Mouse (Mus musculus): Measurements from ENCODE around the gene St3gal3. TPM values are rescaled to one million over a fixed set of nuclear protein-coding genes. Genes with fewer than 3 reads are reported as not detected.

Gene St3gal3
- total and polyA plus RNA-seq, 3 experiments: 16.4 to 23.3 TPM; not detected in 1

DNA sequence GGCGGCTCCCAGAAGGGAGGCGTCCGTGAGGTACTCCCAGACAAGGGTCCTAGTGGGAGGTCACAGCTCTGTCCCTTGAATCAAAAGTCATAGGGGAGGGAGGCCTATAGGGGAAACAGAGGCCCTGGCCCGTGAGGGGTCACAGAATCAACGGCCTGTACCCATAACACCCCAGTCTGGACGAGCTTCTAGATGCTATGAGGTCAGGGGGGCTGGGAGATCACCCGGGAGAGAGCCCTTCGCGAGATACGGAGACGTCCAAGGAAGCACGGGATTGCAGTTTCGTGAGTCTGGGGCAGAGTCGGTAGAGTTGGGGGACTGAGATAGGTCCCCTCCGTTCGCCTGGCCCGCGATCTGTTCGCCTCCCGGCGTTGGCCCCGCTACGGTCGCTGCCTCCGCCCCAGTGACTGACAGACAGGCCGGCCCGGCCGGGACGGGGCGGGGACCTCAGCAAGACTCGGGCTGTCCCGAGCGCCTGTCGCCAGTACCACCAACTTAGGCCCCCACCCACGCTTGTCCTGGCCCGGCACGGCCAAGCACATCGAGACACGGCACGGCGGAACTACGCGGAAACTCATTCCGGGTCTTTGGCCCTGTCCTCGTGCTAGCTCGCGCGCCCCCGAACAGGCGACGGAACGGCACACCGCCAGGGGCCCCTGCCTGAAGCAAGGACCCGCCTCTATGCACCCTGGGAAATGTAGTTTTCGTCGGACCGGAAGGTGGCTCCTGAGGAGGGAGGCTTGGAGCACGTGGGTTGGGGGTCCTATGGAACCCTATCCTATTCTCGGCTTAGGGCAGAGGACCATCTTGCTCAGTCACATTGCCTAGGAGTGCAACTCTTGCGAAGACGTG is 219.9 kb downstream of the St3gal3 start, which contains the start of gene Ipo13 (continued):
- peak; percentile 69 for TF ChIP-seq NELFE (IDR thresholded peaks at IDR 0.05; ENCODE audit: low read depth, low read length)
- no peak for TF ChIP-seq POLR2AphosphoS5 (IDR thresholded peaks at IDR 0.05; ENCODE audit: borderline replicate concordance, low read depth, low read length)
- TF ChIP-seq ZKSCAN1 (IDR thresholded peaks at IDR 0.05; ENCODE audit: low read depth, low read length): no peak
- TF ChIP-seq RCOR1 (IDR thresholded peaks at IDR 0.05; ENCODE audit: low read depth, low read length): no peak
- no peak for TF ChIP-seq ZC3H11A (IDR thresholded peaks at IDR 0.05; ENCODE audit: low read depth, low read length)
- TF ChIP-seq HCFC1 (IDR thresholded peaks at IDR 0.05; ENCODE audit: low read depth, low read length): peak; percentile 99
- TF ChIP-seq MYC (IDR thresholded peaks at IDR 0.05; ENCODE audit: low read depth, low read length): peak; percentile 99
- no peak for TF ChIP-seq JUND (IDR thresholded peaks at IDR 0.05; ENCODE audit: low read depth, low read length)

- H3K79me2 ChIP-seq (ENCODE audit: control insufficient read depth, insufficient read depth, low read length, poor library complexity): peaks cover 41% of the 10 kb centered on the region
- no peak for TF ChIP-seq MEF2A (IDR thresholded peaks at IDR 0.05; ENCODE audit: extremely low read depth, insufficient replicate concordance, low read depth, low read length, poor library complexity, severe bottlenecking)
- H3K36me3 ChIP-seq (ENCODE audit: control insufficient read depth in 1 of 2, insufficient read depth in 2 of 2, low read length in 2 of 2): peaks cover 0 to 34% of the 10 kb centered on the region in 2 experiments; a peak in 2 of 4 replicates
- H3K27ac ChIP-seq (ENCODE audit: control insufficient read depth, low read depth, low read length): no peak overlapping the region
- H3K4me1 ChIP-seq (ENCODE audit: control insufficient read depth in 1 of 2, insufficient read depth in 2 of 2, low read length in 2 of 2): peaks cover 13 to 33% of the 10 kb centered on the region in 2 experiments
- no peaks in the 10 kb centered on the region for H3K9me3 ChIP-seq (replicated peaks; ENCODE audit: insufficient read depth, low read length)
- H3K4me3 ChIP-seq (ENCODE audit: control insufficient read depth in 1 of 2, insufficient read depth in 1 of 2, low read depth in 2 of 2, low read length in 2 of 2): peak overlapping the region; percentile 90 to 96
- peak overlapping the region; percentile 75 for H3K9ac ChIP-seq (ENCODE audit: control insufficient read depth, low read depth, low read length, poor library complexity, severe bottlenecking)
- H3K27me3 ChIP-seq (ENCODE audit: control insufficient read depth in 1 of 2, insufficient read depth in 2 of 2, low read length in 2 of 2): no peaks in the 10 kb centered on the region
- peak; percentile 18 for DNase-seq (ENCODE audit: low read depth, low spot score)
These were observed 220.7 kb downstream of the St3gal3 start for GRCm38 (mm10) chr4:117914031-117914430.

DNA sequence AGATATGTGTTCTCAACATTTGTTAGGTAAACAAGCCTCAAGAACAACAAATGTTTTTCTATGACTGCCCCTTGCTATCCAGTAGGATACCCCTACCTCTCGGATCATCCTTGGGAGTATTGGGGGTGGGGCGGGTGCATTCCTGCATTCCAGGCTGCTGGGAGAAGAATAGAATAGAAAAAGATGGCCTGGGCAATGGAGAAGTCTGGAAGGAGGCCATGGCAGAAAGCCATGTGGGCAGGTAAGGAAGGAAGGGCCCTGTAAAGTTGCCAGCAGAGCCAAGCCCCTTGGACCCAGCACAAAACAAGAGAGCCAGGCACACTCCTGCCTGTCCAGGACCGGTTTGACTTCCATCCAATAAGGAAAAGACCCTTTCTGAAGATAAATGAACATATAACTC is 221.3 kb downstream of the St3gal3 start:
- Histone ChIP-seq H3K4me1 (ENCODE audit: control insufficient read depth in 1 of 2, insufficient read depth in 2 of 2, low read length in 2 of 2) (peaks cover 9 to 30% of the 10 kb centered on the region in 2 experiments; a peak in 3 of 4 replicates), H3K9ac (ENCODE audit: control insufficient read depth, low read depth, low read length, poor library complexity, severe bottlenecking) (peak overlapping the region; percentile 75), H3K27ac (ENCODE audit: control insufficient read depth, low read depth, low read length) (no peak overlapping the region)

More for the DNA sequence above, 221.3 kb downstream of the St3gal3 start:
- TF ChIP-seq BHLHE40 (IDR thresholded peaks at IDR 0.05; ENCODE audit: borderline replicate concordance, low read depth, low read length) (no peak), GATA1 (IDR thresholded peaks at IDR 0.05; ENCODE audit: low read depth, low read length) (no peak), MAX (IDR thresholded peaks at IDR 0.05; ENCODE audit: low read length) (no peak)
- H3K4me3 ChIP-seq (ENCODE audit: control insufficient read depth in 1 of 2, insufficient read depth in 1 of 2, low read depth in 2 of 2, low read length in 2 of 2): peak overlapping the region; percentile 90 to 96; a peak in 3 of 4 replicates
- H3K9me3 ChIP-seq (replicated peaks; ENCODE audit: insufficient read depth, low read length): no peaks in the 10 kb centered on the region
- peak; percentile 17 for DNase-seq (ENCODE audit: low read depth, low spot score)
- peaks cover 41% of the 10 kb centered on the region for H3K79me2 ChIP-seq (ENCODE audit: control insufficient read depth, insufficient read depth, low read length, poor library complexity)
- H3K36me3 ChIP-seq (ENCODE audit: control insufficient read depth in 1 of 2, insufficient read depth in 2 of 2, low read length in 2 of 2): peaks cover 0 to 31% of the 10 kb centered on the region in 2 experiments; a peak in 2 of 4 replicates
- no peaks in the 10 kb centered on the region for H3K27me3 ChIP-seq (ENCODE audit: control insufficient read depth in 1 of 2, insufficient read depth in 2 of 2, low read length in 2 of 2)
